Mouse (Mus musculus): Measurements from ENCODE around the gene Spata31d1d. TPM values are rescaled to one million over a fixed set of nuclear protein-coding genes. Genes with fewer than 3 reads are reported as not detected.

The Spata31d1d gene
- total RNA-seq, 2 experiments from 2014 or later, result not detected

DNA sequence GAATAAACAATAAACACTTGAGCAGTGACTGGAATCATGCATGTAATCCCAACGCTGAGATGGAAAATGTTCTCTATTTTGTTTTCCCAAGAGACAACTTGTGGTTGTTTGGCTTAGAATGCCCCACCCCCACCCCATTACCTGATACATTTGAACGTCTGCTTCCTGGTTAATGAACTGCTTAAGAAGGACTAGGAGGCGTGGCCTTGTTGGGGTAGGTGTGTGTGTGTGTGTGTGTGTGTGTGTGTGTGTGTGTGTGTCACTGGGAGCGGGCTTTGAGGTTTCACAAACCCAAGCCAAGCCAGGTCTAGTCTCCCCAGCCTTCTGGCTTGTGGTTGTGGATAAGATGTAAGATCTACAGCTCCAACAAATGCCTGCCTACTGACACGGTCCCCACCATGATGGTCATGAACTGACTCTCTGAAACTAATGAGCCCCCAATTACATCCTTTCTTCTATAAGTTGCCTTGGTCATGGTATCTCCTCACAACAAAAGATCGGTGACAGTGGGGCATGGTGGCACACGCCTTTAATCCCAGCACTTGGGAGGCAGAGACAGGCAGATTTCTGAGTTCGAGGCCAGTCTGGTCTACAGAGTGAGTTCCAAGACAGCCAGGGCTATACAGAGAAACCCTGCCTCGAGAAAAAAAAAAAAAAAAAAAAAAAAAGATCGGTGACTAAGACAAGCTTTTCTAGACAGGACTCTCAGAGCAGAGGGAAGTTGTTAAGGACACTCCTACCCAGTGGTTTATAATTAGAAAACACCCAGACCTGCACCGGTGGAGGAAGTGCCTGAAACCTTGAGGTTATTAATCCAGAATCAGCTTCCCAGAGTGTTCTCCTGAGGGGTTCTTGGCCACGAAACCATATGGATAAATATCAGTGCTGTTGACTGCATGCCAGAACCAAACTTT lies 55.0 kb downstream of the Spata31d1d start:
- DNase-seq, result no peak

Other genes with a start within 250 kb of the Spata31d1d start
- gene Agtpbp1, start 146.5 kb downstream of the Spata31d1d start, total RNA-seq (2021), result 10 to 100 TPM; 50.6 to 53.5 TPM
- 10 to 100 TPM; 26.6 to 37.5 TPM for gene Naa35, start 146.5 kb downstream of the Spata31d1d start, total RNA-seq (2021)
- gene Golm1, start 55.9 kb downstream of the Spata31d1d start, total RNA-seq (2021), result 1 to 10 TPM; 5.0 to 6.5 TPM
- gene 4921517D22Rik, start 37.6 kb downstream of the Spata31d1d start, total RNA-seq (2021), result not detected
- not detected for gene Spata31d1a, start 21.4 kb downstream of the Spata31d1d start, total RNA-seq (2021)
- not detected for gene Spata31d1b, start 19.5 kb downstream of the Spata31d1d start, total RNA-seq (2021)
- under 1 TPM in 1 of 2 experiments, not detected in 1; 0.26 TPM for gene 1700014D04Rik, start 15.0 kb upstream of the Spata31d1d start, total RNA-seq (2021)
- 100 to 1,000 TPM; 171 to 180 TPM for gene Isca1, start 38.1 kb upstream of the Spata31d1d start, total RNA-seq (2021)
- not detected for gene Gm49354, start 50.5 kb upstream of the Spata31d1d start, total RNA-seq (2021)
- 10 to 100 TPM; 38.7 to 40.8 TPM for gene Tut7, start 91.4 kb upstream of the Spata31d1d start, total RNA-seq (2021)